Mouse (Mus musculus): ENCODE measurements around the gene Lima1.
"Not testable (repeated sequence)": the region's sequence is repeated elsewhere in the genome, so short reads cannot be mapped to it uniquely, and the experiment has no call there.

Gene Lima1

GRCm38 (mm10) chr15:99801885-99802572, 73.2 kb downstream of the Lima1 start:
- no peak for DNase-seq

DNA sequence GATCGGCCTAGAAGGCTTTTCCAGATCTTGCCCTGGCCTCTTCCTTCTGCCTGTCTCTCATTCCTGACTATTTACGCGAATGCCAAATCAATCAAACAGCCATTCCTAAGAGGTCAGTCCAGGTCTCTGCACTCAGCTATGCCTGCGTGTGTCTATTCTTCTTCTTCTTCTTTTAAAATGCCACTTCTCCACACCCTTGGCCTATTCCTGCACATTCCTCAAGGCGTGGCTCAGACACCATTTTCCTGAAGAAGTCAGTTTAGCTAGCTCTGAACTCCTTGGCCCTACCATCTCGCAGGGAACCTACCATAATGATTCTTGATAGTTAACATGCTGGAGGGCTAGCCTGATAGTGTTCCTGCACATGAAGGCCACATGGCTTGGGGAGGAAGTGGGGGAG, 75.5 kb downstream of the Lima1 start:
- DNase-seq = no peak

DNA sequence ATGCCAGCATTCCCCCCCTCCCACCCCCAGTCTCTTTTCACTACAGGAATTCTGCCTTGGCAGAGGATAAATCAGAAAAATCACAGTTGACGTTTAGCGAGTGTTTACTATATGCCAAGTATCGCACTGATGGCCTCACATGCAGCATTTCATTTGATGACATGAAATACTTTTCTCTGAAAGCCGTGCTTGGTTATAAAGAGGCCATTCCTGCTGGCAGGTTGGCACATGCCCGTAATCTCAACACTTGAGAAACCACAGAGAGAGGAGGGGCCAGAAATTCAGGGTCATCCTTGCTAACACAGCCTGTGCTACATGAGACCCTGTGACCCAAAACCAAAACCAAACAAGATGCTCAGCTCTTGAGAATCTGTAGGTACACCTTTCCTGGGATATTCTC, 77.4 kb downstream of the Lima1 start:
- DNase-seq = no peak

- DNase-seq = no peak
Observed at GRCm38 (mm10) chr15:99796735-99797134, 78.5 kb downstream of the Lima1 start.

- no peak for DNase-seq
Observed at GRCm38 (mm10) chr15:99796066-99796465, 79.2 kb downstream of the Lima1 start.

GRCm38 (mm10) chr15:99792221-99792815, 82.9 kb downstream of the Lima1 start:
- no peak for DNase-seq

DNA sequence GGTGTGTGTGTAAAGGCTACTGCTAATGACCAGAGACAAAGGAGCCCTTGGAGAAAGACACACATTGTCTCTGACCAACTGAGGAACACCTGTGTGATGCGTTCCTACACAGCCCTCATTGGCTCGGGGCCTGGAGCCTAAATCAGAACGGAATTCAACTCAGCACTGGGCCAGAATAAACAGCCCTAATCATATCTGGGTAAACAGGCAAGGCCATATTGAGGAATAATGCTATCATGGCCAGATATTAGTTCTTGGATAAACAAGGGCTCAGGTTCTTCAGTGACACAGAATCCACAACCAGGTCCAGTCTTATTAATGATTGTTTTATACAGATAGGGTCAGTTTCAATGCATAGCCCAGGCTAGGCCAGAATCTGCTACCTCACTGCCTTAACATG, 84.3 kb downstream of the Lima1 start:
- DNase-seq = no peak

- no peak for DNase-seq
Observed at GRCm38 (mm10) chr15:99790464-99790863, 84.8 kb downstream of the Lima1 start.

GRCm38 (mm10) chr15:99787625-99788120, 87.6 kb downstream of the Lima1 start:
- DNase-seq = no peak

DNA sequence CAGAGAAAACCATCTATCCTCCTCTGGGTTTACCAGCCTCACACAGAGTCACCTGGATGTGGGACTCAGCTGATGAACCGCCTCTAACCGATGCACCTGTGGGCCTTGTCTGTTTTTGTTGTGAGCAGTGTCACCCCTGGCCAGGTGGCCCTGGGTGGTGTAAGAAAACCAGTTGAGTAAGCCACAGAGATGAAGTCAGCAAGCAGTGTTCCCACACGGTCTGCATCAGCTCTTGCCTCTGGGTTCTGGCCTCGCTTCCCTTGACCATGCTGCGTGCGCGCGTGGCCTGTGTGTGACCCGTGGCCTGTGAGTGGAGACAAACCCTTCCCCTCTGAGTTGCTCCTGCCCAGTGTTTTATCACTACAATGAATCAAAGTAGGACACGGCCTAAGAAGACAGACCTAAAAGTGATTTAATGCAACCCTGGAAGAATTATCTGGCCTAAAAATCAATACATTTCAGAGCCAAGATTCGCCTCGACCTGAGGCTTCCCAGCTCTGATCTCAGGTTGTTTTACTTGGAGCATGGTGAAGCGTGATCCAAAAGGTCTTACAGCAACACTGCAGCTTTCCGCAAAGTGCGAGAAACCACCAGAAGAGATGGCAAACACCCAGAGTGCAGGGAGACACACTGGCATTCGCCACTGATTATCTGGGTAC, 96.5 kb downstream of the Lima1 start:
- no peak for DNase-seq

GRCm38 (mm10) chr15:99778148-99778547, 97.1 kb downstream of the Lima1 start:
- no peak for DNase-seq

GRCm38 (mm10) chr15:99772925-99773324, 102.3 kb downstream of the Lima1 start:
- no peak for DNase-seq

GRCm38 (mm10) chr15:99772881-99772924, 102.6 kb downstream of the Lima1 start, which contains the start of gene Cers5:
Gene Cers5 (minus strand): TSS chr15:99772885.
- not testable (repeated sequence) for DNase-seq

GRCm38 (mm10) chr15:99772277-99772880, 102.9 kb downstream of the Lima1 start:
- DNase-seq = peak; percentile 93

- DNase-seq = peak; percentile 20
Observed at GRCm38 (mm10) chr15:99771601-99772276, 103.5 kb downstream of the Lima1 start.

GRCm38 (mm10) chr15:99771004-99771500, 104.2 kb downstream of the Lima1 start:
- no peak for DNase-seq

- peak; percentile 20 for DNase-seq
Observed at GRCm38 (mm10) chr15:99768761-99769160, 106.5 kb downstream of the Lima1 start.

DNA sequence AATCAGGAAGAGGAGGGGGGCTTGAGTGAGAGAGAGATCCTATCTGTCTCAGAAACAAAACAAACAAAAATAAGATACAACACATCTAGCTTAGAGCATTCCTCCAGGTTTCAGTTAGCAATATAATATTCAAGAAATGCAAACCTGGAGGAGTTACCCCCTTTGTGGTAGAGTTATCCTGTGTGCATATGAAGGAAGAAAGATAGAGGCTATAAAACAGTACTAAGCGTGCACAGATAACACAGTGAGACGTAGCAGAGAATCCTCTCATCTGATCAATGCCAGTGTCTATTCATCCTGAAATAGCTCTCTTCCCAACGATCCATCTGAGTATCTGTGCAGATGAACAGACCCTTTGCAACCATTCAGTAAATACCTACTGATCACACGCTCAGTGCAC, 107.8 kb downstream of the Lima1 start:
- no peak for DNase-seq

DNA sequence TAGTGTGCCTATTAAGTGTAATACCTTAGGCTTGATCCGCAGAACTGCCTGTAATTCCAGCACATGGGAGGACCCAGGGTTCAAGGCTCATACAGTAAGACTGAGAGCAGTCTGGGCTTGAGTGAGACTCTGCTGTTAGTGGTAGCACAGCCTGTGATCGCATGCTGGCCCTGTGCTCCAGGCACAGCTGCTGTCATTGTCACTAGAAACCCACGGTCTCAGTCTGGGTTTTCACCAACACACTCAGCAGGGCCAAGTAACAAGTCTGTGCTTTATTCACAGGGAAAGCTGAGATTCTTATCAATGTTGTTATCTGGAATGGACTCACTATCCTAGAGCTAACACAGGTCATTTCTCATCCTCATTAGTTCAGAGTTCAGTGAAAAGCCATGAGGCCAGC, 121.1 kb downstream of the Lima1 start:
- DNase-seq = no peak

DNA sequence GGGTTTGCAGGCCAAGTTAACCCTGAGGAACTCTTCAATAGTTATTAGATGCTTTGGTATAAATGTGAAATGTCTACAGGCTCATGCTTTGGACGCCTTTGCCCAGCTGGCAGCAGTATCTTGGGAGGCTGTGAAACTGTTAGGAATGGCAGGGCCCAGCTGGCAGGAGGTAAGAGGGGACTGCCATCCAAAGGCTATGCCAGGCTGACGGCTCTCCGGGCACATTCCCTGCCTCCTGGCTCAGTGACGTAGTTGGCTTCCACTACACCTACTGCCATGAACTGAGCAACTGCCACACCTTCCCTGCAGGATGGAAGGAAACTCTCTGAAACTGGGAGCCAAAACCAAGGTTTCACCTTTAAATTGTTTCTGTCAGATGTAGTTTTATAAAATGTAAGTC, 135.0 kb downstream of the Lima1 start:
- DNase-seq = no peak

DNA sequence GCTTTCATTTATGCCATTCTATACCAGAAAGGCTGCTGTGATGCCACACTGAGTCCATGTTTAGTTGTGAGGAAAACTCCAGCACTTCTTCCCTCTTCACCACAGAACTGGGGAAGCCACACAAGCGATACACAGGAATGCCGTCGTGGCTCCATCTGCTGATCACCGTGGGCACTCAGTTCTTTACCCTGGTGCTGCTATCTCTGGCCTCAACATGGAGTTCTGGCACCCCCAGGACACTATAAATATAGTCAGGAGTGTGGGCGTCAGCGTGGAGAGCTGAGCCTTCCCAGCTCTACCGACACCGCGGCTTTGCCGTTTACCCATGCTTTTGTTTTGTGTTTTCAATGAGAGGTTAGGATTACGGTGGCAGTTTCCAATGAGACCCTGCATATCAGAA, 138.6 kb downstream of the Lima1 start:
- no peak for DNase-seq

- peak; percentile 100 for DNase-seq
Observed at GRCm38 (mm10) chr15:99735631-99736030, 139.6 kb downstream of the Lima1 start.

GRCm38 (mm10) chr15:99733186-99733585, 142.1 kb downstream of the Lima1 start:
- DNase-seq = no peak

DNA sequence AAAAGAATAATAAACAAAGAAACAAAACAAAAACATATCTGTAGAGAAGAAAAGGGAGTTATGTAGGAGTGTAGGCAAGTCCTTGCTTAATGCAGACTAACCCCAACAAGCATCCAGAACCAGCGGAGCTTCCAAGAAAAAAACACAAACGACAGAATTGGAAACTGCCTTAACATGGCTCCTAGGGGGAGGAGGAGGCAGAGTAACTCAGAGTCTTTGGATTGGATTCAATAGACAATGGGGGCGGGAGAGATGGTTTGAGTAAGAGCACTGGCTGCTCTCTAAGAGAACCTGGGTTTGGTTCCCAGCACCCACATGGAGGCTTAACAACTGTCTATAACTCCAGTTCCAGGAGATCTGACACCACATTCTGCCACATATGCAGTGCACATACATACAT, 143.6 kb downstream of the Lima1 start:
- DNase-seq = no peak
